Mouse (Mus musculus): ENCODE data around the gene Kat2b.

GRCm38 (mm10) chr17:53582026-53582585, 15.4 kb downstream of the Kat2b start:
- no peak for TF ChIP-seq POLR2A (IDR thresholded peaks at IDR 0.05; ENCODE audit: borderline replicate concordance, extremely low read depth, insufficient read depth, insufficient read length, poor library complexity, severe bottlenecking)
- TF ChIP-seq CTCF (IDR thresholded peaks at IDR 0.05; ENCODE audit: borderline replicate concordance, extremely low read depth, insufficient read depth, insufficient read length) = no peak
